Mouse (Mus musculus): Measurements from ENCODE around the gene Col11a1.

DNA sequence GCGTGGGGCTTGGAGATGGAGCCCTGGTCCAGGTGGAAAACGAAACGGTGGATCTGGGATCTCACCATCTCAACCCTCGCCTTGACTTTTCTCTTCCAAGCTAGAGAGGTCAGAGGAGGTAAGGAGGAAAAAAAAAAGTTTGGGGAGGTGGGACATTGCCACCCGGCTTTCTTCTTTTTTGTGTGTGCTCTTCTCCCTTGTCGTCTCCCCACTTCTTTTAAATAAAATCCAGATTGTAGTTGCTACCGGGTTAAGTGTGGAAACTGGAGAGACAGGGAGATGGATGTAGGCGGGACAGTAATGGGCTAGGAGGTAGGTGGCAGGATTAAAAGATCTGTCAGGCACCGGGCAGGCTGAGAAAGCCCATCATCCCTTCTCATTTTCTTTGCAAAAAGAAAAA lies 546 bp downstream of the Col11a1 start:
- TF ChIP-seq POLR2A (IDR thresholded peaks at IDR 0.05; ENCODE audit: extremely low read depth, insufficient read depth, low read length) (no peak), CTCF (IDR thresholded peaks at IDR 0.05; ENCODE audit: low read depth, low read length) (no peak)
